Mouse (Mus musculus): ENCODE measurements around the gene Kcnj16.

DNA sequence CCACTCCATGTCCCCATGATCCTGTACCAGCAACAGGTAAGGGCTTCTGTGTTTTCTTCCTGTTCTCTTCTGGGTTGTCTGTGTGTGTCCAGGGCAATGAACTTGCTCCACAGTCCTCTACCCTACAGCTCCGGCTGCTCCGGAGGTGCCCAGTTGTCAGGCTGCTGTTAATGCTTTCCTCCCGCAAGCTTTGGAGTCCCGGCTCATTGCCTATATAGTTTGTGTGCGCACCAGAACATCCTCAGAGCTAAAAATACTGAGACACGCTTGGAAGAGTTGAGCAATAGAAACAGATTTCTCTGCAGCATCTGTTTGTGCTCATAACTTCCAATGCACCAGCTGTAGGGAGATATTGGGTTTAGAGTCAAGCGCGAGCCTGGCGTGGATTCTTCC is 98.5 kb downstream of the Kcnj16 start:
- no peak for TF ChIP-seq EP300 (IDR thresholded peaks at IDR 0.05; ENCODE audit: low read depth)
- no peak for TF ChIP-seq CTCF (IDR thresholded peaks at IDR 0.05; ENCODE audit: low read depth)

All from heart, postnatal 0 days (tissue).